Mouse (Mus musculus) stomach, embryonic 15.5 days (tissue): ENCODE data around the gene Uvrag. TPM values are rescaled to one million over a fixed set of nuclear protein-coding genes. Genes with fewer than 3 reads are reported as not detected.

ENCODE experiments used
- ATAC-seq: fragments of 200-750 bp; cut with Nextera tagmentation; 2 replicates; pipeline ENCODE4 v1.8.0; 2017; ENCODE audit warnings: low read depth, moderate number of reproducible peaks, moderate TSS enrichment; ENCODE audit not compliant: insufficient read depth, low FRiP score
- H3K27ac ChIP-seq: fragments of 300-500 bp; sonication (generic); 2 replicates; pipeline ENCODE4 v1.5.1; 2015; ENCODE audit warnings: mild to moderate bottlenecking, inconsistent platforms
- H3K27me3 ChIP-seq: fragments of 300-500 bp; sonication (generic); replicated peaks from 2 replicates; pipeline ENCODE4 v1.6.1; 2015; ENCODE audit warnings: inconsistent platforms
- H3K36me3 ChIP-seq: fragments of 300-500 bp; sonication (generic); 2 replicates; pipeline ENCODE4 v1.6.1; 2015; ENCODE audit warnings: inconsistent platforms
- H3K4me1 ChIP-seq: fragments of 300-500 bp; sonication (generic); 2 replicates; pipeline ENCODE4 v1.6.1; 2015; ENCODE audit warnings: inconsistent platforms
- H3K4me2 ChIP-seq: fragments of 300-500 bp; sonication (generic); 2 replicates; pipeline ENCODE4 v1.6.1; 2015; ENCODE audit warnings: mild to moderate bottlenecking, inconsistent platforms
- H3K4me3 ChIP-seq: fragments of 300-500 bp; sonication (generic); replicated peaks from 2 replicates; pipeline ENCODE4 v1.5.1; 2015; ENCODE audit warnings: inconsistent platforms
- H3K9ac ChIP-seq: fragments of 300-500 bp; sonication (generic); 2 replicates; pipeline ENCODE4 v1.6.1; 2015; ENCODE audit warnings: inconsistent platforms
- H3K9me3 ChIP-seq: fragments of 300-500 bp; sonication (generic); 2 replicates; pipeline ENCODE4 v1.6.1; 2016; ENCODE audit warnings: inconsistent platforms
- WGBS: fragments of 180-500 bp; shearing (Covaris S2); methylation state at CpG from one replicate; pipeline ENCODE4 v1.1.7; 2015; 5-methylcytosine and 5-hydroxymethylcytosine counted together
- polyA plus RNA-seq: library from polyadenylated mRNA; unstranded; fragments of >200 nt; fragmentation: Nextera tagmentation; extraction: Ambion mirVana; gene quantifications from 2 replicates; pipeline ENCODE4 v1.2.1, GENCODE M21; 2015

The Uvrag gene
- polyA plus RNA-seq, 1 experiment from 2014 or later = 19.4 TPM

DNA sequence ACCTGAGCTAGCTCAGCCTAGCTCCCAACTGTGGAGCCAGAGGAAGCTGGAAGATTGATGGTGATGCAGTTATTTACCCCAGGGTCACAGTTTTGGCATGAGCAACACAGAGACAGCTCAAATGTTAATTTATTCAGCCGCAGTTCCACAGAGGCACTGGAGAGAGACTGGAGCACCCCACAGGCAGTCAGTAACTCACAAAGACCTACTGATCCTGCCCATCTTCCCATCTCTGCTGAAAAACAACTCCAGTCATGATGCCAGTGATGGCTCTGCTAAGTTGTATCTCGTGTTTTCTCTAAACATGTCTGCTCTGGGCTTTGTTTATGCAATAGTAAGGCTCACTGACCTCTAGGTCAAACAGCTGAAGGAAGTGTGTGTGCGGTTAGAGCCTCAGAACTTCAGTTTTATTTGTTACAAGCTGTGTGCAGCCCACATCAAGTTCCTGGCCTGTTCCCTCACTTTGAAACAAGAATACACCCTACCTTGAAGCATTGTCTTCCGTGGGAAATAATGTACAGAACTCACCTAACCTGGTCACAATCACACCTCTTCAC is 34.1 kb downstream of the Uvrag start:
- WGBS = 28% methylated on average over 4 of the region's 4 CpGs
- peaks cover 12% of the 10 kb centered on the region; the same call in 1 of the 2 replicates for H3K4me1 ChIP-seq
- 0 out of 2 replicates have a peak overlapping the region, but pooled peaks have one; percentile 5 for H3K27ac ChIP-seq
- H3K4me2 ChIP-seq = no peak overlapping the region
- H3K9ac ChIP-seq = no peak overlapping the region
- no peaks in the 10 kb centered on the region for H3K36me3 ChIP-seq
- H3K27me3 ChIP-seq = no peaks in the 10 kb centered on the region
- no peaks in the 10 kb centered on the region for H3K9me3 ChIP-seq
- no peak for ATAC-seq
- no peak overlapping the region for H3K4me3 ChIP-seq

DNA sequence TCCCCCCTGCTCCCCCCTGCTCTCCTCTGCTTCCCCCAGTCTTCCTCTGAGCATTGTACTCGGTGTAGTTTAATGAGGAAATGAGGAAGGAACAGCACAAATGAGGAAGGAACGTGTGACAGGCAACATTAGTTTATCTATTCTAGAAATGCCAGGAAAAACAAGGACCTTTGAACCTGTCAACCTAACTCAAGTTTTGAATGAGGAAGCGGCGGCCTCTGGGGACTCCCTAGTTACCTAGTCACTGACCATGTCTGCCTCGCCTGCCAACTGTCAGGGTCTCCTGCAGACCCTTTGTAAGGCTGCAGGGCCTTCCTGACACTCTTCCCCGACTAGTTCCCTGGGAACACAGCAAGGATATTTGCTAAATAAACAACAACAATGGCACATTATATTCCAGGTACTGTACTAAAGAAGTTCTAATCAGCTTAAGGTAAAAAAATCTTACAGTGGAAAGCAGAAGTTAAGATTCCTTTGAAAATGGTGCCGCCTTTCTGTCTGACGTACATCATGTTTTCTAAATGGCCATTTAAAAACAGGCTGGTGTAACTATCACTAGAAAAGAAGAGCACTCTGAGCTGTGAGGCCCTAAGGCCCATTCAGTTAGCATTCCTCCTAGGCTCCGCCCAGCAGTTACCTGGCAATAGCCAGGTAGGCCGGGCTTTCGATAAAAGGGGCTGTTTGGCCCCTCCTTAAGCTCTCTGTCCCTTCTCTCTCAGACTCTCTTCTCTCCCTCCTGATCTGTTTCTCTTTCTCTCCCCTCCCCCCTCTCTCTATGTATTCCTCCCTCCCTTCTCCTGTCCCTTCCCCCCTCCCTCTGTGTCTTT is 39.0 kb downstream of the Uvrag start:
- H3K4me3 ChIP-seq = no peak overlapping the region
- no peaks in the 10 kb centered on the region for H3K9me3 ChIP-seq
- WGBS = 31% methylated on average over 11 of the region's 11 CpGs
- H3K27ac ChIP-seq = peak overlapping the region; percentile 50; the same call in 1 of the 2 replicates
- peaks cover 8% of the 10 kb centered on the region; the same call in 1 of the 2 replicates for H3K36me3 ChIP-seq
- peaks cover 26% of the 10 kb centered on the region for H3K4me1 ChIP-seq
- no peaks in the 10 kb centered on the region for H3K27me3 ChIP-seq
- H3K4me2 ChIP-seq = no peak overlapping the region
- H3K9ac ChIP-seq = no peak overlapping the region
- ATAC-seq = no peak

DNA sequence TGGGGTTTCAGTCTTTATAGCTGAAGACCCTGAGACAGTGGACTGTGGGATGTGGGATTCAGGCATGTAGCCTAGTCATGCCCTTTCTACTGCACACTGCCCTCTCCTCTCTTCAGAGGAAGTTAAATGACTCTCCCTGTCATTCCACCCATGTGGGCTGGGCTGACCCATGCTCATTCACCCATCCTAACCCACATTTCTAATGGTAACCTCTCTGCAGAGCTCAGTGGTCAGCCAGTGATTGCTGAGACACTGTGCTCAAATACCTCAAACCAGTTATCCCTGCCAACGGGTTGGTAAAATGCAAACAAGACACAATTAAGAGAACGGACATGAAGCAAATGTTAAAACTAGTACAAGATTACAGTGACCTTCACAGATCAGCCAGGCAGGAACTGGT is 39.9 kb downstream of the Uvrag start:
- H3K9ac ChIP-seq = no peak overlapping the region

DNA sequence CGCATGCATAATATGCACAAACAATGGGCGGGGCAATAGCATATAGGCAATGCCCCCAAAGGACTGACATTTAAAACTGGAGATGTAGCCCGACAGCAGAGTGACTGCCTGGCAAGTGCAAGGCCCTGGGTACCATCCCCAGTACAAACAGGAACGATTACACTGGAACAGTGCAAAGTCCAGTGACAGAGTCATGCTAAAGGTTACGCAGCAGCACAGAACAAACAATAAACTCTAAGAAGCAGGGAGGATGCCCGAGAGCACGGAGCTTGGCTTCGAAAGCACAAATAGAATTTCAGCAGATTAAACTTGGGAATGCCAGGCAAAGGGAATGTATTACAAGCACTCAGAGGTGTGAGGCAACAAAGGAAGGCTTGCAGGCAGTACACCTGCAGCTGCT is 40.4 kb downstream of the Uvrag start:
- Histone ChIP-seq H3K27ac (no peak overlapping the region), H3K4me3 (no peak overlapping the region), H3K9me3 (no peaks in the 10 kb centered on the region), H3K9ac (no peak overlapping the region), H3K4me2 (no peak overlapping the region), H3K4me1 (peaks cover 20% of the 10 kb centered on the region), H3K27me3 (no peaks in the 10 kb centered on the region), H3K36me3 (peaks cover 8% of the 10 kb centered on the region; the same call in 1 of the 2 replicates)
- WGBS = 72% methylated on average over 8 of the region's 8 CpGs
- no peak for ATAC-seq

More for the DNA sequence above, 39.9 kb downstream of the Uvrag start:
- peaks cover 20% of the 10 kb centered on the region for H3K4me1 ChIP-seq
- peaks cover 8% of the 10 kb centered on the region; the same call in 1 of the 2 replicates for H3K36me3 ChIP-seq
- no peak overlapping the region for H3K4me3 ChIP-seq
- H3K27me3 ChIP-seq = no peaks in the 10 kb centered on the region
- 26% methylated on average over 2 of the region's 2 CpGs for WGBS
- H3K4me2 ChIP-seq = no peak overlapping the region
- no peak overlapping the region for H3K27ac ChIP-seq
- no peaks in the 10 kb centered on the region for H3K9me3 ChIP-seq
- no peak for ATAC-seq

DNA sequence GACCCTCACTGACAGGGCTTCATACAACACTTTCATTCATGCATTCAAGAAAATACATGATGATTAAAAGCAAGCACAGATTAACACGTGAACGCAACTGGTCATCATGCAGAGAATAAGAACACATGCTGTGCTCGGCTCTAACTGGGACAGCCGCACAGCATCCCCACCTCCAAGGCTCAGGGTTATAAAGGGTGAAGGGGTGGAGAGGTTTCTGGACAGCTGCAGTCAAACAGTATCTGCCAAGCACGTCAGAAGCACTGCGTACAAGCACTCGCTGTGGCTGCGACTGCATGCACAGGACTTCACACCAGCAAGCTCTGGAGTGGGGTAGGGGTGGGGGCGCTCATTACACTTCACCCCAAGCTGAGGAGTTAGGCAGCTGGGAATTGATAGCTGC is 40.9 kb downstream of the Uvrag start:
- Histone ChIP-seq H3K4me1 (peaks cover 20% of the 10 kb centered on the region), H3K4me2 (no peak overlapping the region), H3K9ac (no peak overlapping the region), H3K27ac (no peak overlapping the region), H3K9me3 (no peaks in the 10 kb centered on the region), H3K36me3 (peaks cover 8% of the 10 kb centered on the region; the same call in 1 of the 2 replicates), H3K4me3 (no peak overlapping the region), H3K27me3 (no peaks in the 10 kb centered on the region)
- 73% methylated on average over 9 of the region's 9 CpGs for WGBS
- no peak for ATAC-seq

DNA sequence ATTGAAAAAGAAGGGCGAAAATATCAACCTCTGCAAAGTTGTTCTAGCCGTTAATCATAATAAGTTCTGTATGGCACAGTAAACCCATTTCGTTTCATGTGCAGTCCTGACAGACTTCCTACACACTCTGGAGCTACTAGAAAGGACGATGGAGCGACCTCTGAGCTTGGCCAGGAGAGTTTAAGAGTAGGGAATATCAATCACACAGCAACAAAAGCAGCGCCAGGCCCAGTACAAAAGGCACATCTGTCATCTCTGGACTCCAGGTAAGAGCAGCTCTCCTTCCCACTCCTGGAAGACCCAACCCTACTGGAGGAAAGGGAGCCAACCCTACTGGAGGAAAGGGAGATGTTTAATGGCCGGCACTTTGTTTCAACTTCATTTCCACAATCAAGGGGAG is 43.2 kb downstream of the Uvrag start:
- peaks cover 17% of the 10 kb centered on the region for H3K4me1 ChIP-seq
- no peak overlapping the region for H3K4me3 ChIP-seq
- H3K4me2 ChIP-seq = no peak overlapping the region
- H3K27me3 ChIP-seq = no peaks in the 10 kb centered on the region
- WGBS = 69% methylated on average over 7 of the region's 7 CpGs
- ATAC-seq = no peak
- no peaks in the 10 kb centered on the region for H3K9me3 ChIP-seq
- H3K27ac ChIP-seq = no peak overlapping the region
- peaks cover 8% of the 10 kb centered on the region; the same call in 1 of the 2 replicates for H3K36me3 ChIP-seq
- no peak overlapping the region for H3K9ac ChIP-seq

DNA sequence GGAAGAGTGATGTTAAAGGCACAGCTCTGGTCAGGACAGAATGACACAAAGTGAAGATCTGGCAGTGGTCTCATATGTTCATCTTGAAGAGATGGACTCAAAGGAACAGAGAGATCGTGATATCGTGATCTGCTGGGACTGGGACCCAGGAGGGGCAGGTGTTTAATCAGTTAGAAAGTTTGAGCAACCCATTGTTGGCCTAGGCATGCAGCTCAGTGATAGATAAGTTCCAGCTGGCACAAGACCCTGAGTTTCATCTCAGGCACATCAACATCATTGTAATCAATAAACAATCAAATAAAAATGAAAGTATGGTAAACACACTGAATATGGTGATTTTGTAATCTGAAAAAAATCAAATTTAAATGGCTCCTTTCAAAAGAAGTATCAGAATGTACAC is 43.8 kb downstream of the Uvrag start:
- Histone ChIP-seq H3K4me1 (peaks cover 16% of the 10 kb centered on the region), H3K27ac (no peak overlapping the region), H3K9ac (no peak overlapping the region), H3K9me3 (no peaks in the 10 kb centered on the region), H3K36me3 (peaks cover 8% of the 10 kb centered on the region; the same call in 1 of the 2 replicates), H3K4me3 (no peak overlapping the region), H3K4me2 (no peak overlapping the region), H3K27me3 (no peaks in the 10 kb centered on the region)
- 81% methylated on average over 2 of the region's 2 CpGs for WGBS
- no peak for ATAC-seq

DNA sequence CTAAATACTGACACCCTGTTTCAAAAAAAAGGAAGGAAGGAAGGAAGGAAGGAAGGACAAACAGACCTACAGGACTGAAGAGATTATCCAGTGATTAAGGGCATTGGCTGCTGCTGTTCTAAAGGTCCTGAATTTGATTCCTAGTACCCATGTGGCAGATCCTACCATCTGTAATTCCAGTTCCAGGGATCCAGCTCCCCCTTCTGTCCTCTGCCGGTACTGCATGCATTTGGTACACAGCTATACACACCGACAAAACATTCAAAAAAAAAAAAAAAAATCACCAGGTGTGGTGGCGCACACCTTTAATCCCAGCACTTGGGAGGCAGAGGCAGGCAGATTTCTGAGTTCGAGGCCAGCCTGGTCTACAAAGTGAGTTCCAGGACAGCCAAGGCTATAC is 45.8 kb downstream of the Uvrag start:
- Histone ChIP-seq H3K9ac (no peak overlapping the region), H3K27me3 (no peaks in the 10 kb centered on the region), H3K4me2 (no peak overlapping the region), H3K4me1 (0 out of 2 replicates have a peak, but pooled peaks cover under 1% of the 10 kb centered on the region), H3K9me3 (no peaks in the 10 kb centered on the region), H3K36me3 (peaks cover 8% of the 10 kb centered on the region; the same call in 1 of the 2 replicates), H3K27ac (no peak overlapping the region), H3K4me3 (no peak overlapping the region)
- WGBS = 62% methylated on average over 4 of the region's 4 CpGs
- no peak for ATAC-seq

DNA sequence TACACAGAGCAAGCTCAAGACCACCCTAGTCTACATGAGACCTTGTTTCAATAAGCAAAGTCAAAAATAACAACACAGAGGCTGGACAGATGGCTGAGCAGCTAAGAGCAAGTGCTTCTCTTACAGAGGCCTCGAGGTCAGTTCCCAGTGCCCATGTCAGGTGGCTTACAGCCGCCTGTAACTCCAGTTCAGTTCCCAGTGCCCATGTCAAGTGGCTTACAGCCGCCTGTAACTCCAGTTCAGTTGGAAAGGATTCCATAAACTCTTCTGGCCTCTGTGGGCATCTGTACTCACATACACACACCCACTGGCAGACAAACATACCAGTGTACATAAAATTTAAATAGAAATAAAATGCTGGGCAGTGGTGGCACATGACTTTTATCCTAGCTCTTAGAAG is 46.6 kb downstream of the Uvrag start:
- H3K4me1 ChIP-seq = no peaks in the 10 kb centered on the region
- no peaks in the 10 kb centered on the region for H3K27me3 ChIP-seq
- no peak overlapping the region for H3K4me2 ChIP-seq
- no peak overlapping the region for H3K27ac ChIP-seq
- no peak for ATAC-seq
- no peak overlapping the region for H3K4me3 ChIP-seq
- no peaks in the 10 kb centered on the region for H3K9me3 ChIP-seq
- WGBS = 95% methylated on average over 3 of the region's 3 CpGs
- H3K9ac ChIP-seq = no peak overlapping the region
- peaks cover 8% of the 10 kb centered on the region; the same call in 1 of the 2 replicates for H3K36me3 ChIP-seq

DNA sequence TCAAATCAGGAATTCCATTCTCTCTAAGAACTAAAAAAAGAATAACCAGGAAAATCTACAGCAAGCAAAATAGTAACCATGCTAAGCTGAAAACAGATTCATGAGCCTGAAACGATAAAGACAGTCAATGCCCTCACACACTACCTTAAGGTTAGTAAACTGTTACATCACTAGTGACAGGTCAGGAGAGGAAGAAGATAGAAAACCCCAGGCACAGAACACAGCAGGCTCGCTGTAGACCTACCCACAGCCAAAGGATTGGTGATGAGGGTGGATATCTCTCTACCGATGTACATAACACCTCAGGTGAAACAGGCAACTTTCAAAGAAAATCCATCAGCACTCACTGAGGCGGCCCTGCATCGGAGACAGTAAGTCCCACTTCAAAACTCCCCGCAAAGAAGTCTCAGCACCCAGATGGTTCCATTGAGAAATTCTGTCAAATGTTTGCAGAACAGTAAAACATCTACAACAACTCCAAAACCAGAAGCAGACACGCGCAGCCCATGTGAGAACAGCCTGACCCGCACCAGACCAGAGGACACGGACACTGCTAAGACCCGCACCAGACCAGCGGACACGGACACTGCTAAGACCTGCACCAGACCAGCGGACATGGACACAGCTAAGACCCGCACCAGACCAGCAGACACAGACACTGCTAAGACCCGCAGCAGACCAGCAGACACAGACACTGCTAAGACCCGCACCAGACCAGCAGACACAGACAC is 48.9 kb downstream of the Uvrag start:
- H3K4me2 ChIP-seq = no peak overlapping the region
- no peak overlapping the region for H3K4me3 ChIP-seq
- H3K27ac ChIP-seq = no peak overlapping the region
- H3K4me1 ChIP-seq = no peaks in the 10 kb centered on the region
- WGBS = 81% methylated on average over 17 of the region's 17 CpGs
- no peak overlapping the region for H3K9ac ChIP-seq
- H3K27me3 ChIP-seq = no peaks in the 10 kb centered on the region
- no peak for ATAC-seq
- no peaks in the 10 kb centered on the region for H3K9me3 ChIP-seq
- H3K36me3 ChIP-seq = 0 out of 2 replicates have a peak, but pooled peaks cover 2% of the 10 kb centered on the region

DNA sequence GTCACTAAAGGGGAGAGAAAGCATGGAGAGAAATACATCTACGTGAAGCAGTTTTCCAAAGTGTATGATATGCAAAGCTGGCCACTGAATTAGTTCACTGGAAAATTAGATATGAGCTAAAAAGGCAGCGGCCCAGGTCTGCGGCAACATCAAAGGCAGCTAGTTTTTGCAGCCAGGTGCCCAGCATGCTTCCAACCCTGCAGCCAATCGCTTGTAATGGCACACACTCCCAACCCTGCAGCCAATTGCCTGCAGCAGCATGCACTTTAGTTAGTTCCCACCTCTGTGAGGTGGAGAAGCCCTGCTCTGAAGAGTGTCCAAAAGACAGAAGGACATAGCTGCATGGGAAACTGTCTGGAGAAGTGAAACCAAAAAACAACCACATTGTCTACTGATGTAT is 51.2 kb downstream of the Uvrag start:
- Histone ChIP-seq H3K4me2 (no peak overlapping the region), H3K27ac (no peak overlapping the region), H3K36me3 (0 out of 2 replicates have a peak, but pooled peaks cover 2% of the 10 kb centered on the region), H3K4me3 (no peak overlapping the region), H3K27me3 (no peaks in the 10 kb centered on the region), H3K4me1 (no peaks in the 10 kb centered on the region), H3K9me3 (no peaks in the 10 kb centered on the region), H3K9ac (no peak overlapping the region)
- WGBS = 86% methylated on average over 4 of the region's 4 CpGs
- no peak for ATAC-seq
